Comparison of ENCODE assay signal across 11 mouse cellular contexts in genomic region chr12:85195086-85195485, GRCm38 (mm10). TPM values are rescaled to one million over a fixed set of nuclear protein-coding genes. Genes with fewer than 3 reads are reported as not detected.
A peak's percentile ranks its signal among the peaks of the same experiment; 100 is the strongest.
DNase-seq lines count a peak whose midpoint lies in the region; ATAC-seq lines count a peak whose summit lies in the region.
"Had no signal": no experiment of that assay in that cellular context is flagged by ENCODE, and none has a peak within 500 bp of the region (broad histone marks: within the 10 kb centered on the region; RNA-seq: fewer than 3 reads in every experiment).

No protein-coding gene starts in this region.

- no peak for DNase-seq in hindbrain, embryonic 14.5 days (ENCODE audit: low spot score)
- no peak for DNase-seq in hindbrain, embryonic 11.5 days (ENCODE audit: low spot score)
- no peak for DNase-seq in lung, adult 18-20 months
- DNase-seq in testis, postnatal 14 days (ENCODE audit: low spot score) = peak; percentile 42

- 0 out of 2 replicates have a peak, but pooled peaks cover 8% of the 10 kb centered on the region for H3K4me1 ChIP-seq in hindbrain, embryonic 14.5 days (replicated peaks; ENCODE audit: control insufficient read depth, insufficient read depth, low read length)
- H3K4me1 ChIP-seq in hindbrain, embryonic 11.5 days (replicated peaks; ENCODE audit: control insufficient read depth, insufficient read depth, low read length) = 0 out of 2 replicates have a peak, but pooled peaks cover 2% of the 10 kb centered on the region
- peaks cover 42% of the 10 kb centered on the region for H3K4me1 ChIP-seq in lung, embryonic 16.5 days (replicated peaks; ENCODE audit: control insufficient read depth, insufficient read depth, low read length)
- peaks cover 31% of the 10 kb centered on the region for H3K4me1 ChIP-seq in intestine, embryonic 16.5 days (ENCODE audit: control insufficient read depth, insufficient read depth, low read length)
- peaks cover 15% of the 10 kb centered on the region for H3K4me1 ChIP-seq in forebrain, embryonic 12.5 days

- H3K9me3 ChIP-seq in hindbrain, embryonic 14.5 days (ENCODE audit: control insufficient read depth, low read length) = no peaks in the 10 kb centered on the region
- H3K9me3 ChIP-seq in hindbrain, embryonic 11.5 days (ENCODE audit: control insufficient read depth, low read length) = no peaks in the 10 kb centered on the region
- H3K9me3 ChIP-seq in lung, embryonic 16.5 days (ENCODE audit: control insufficient read depth, low read length) = no peaks in the 10 kb centered on the region
- no peaks in the 10 kb centered on the region for H3K9me3 ChIP-seq in intestine, embryonic 16.5 days (ENCODE audit: control insufficient read depth, low read length)
- no peaks in the 10 kb centered on the region for H3K9me3 ChIP-seq in forebrain, embryonic 12.5 days
- H3K9me3 ChIP-seq: embryonic facial prominence, embryonic 13.5 days; liver, embryonic 12.5 days had no signal

- 63% methylated on average over 5 of the region's 5 CpGs for WGBS in hindbrain, embryonic 14.5 days
- WGBS in hindbrain, embryonic 11.5 days = 86% methylated on average over 5 of the region's 5 CpGs
- WGBS in lung, embryonic 16.5 days = 50% methylated on average over 5 of the region's 5 CpGs
- WGBS in intestine, embryonic 16.5 days = 70% methylated on average over 5 of the region's 5 CpGs
- WGBS in forebrain, embryonic 12.5 days = 89% methylated on average over 5 of the region's 5 CpGs

- no peak overlapping the region for H3K4me2 ChIP-seq in hindbrain, embryonic 14.5 days (replicated peaks)
- H3K4me2 ChIP-seq in hindbrain, embryonic 11.5 days (replicated peaks; ENCODE audit: low read depth, low read length) = no peak overlapping the region
- H3K4me2 ChIP-seq in lung, embryonic 16.5 days (ENCODE audit: low read depth, low read length) = no peak overlapping the region
- H3K4me2 ChIP-seq in intestine, embryonic 16.5 days (ENCODE audit: low read depth, low read length) = no peak overlapping the region
- H3K4me2 ChIP-seq in forebrain, embryonic 12.5 days = no peak overlapping the region
- H3K4me2 ChIP-seq: embryonic facial prominence, embryonic 13.5 days; liver, embryonic 12.5 days had no signal

- H3K4me3 ChIP-seq in hindbrain, embryonic 14.5 days (replicated peaks; ENCODE audit: low read length) = no peak overlapping the region
- no peak overlapping the region for H3K4me3 ChIP-seq in hindbrain, embryonic 11.5 days (ENCODE audit: low read depth, low read length)
- H3K4me3 ChIP-seq in lung, embryonic 16.5 days (ENCODE audit: low read length) = no peak overlapping the region
- no peak overlapping the region for H3K4me3 ChIP-seq in intestine, embryonic 16.5 days (ENCODE audit: low read length)
- H3K4me3 ChIP-seq in forebrain, embryonic 12.5 days (replicated peaks) = no peak overlapping the region
- H3K4me3 ChIP-seq: embryonic facial prominence, embryonic 13.5 days; liver, embryonic 12.5 days had no signal

- no peaks in the 10 kb centered on the region for H3K36me3 ChIP-seq in hindbrain, embryonic 14.5 days (replicated peaks; ENCODE audit: control insufficient read depth, insufficient read depth)
- H3K36me3 ChIP-seq in hindbrain, embryonic 11.5 days (ENCODE audit: control insufficient read depth, insufficient read depth, low read length) = no peaks in the 10 kb centered on the region
- H3K36me3 ChIP-seq in lung, embryonic 16.5 days (ENCODE audit: control insufficient read depth, insufficient read depth, low read length) = no peaks in the 10 kb centered on the region
- H3K36me3 ChIP-seq in intestine, embryonic 16.5 days (ENCODE audit: control insufficient read depth, insufficient read depth, low read length) = no peaks in the 10 kb centered on the region
- H3K36me3 ChIP-seq in forebrain, embryonic 12.5 days (replicated peaks) = no peaks in the 10 kb centered on the region
- H3K36me3 ChIP-seq: embryonic facial prominence, embryonic 13.5 days; liver, embryonic 12.5 days had no signal

- ATAC-seq in hindbrain, embryonic 14.5 days (ENCODE audit: low FRiP score) = peak; percentile 8; the same call in 1 of the 2 replicates
- ATAC-seq in hindbrain, embryonic 11.5 days (ENCODE audit: low FRiP score) = no peak
- ATAC-seq in lung, embryonic 16.5 days (ENCODE audit: low read depth) = peak; percentile 6
- no peak for ATAC-seq in intestine, embryonic 16.5 days
- no peak for ATAC-seq in forebrain, embryonic 12.5 days (ENCODE audit: low FRiP score)
- ATAC-seq: liver, embryonic 12.5 days had no signal

- no peak overlapping the region for H3K9ac ChIP-seq in hindbrain, embryonic 14.5 days
- no peak overlapping the region for H3K9ac ChIP-seq in hindbrain, embryonic 11.5 days (ENCODE audit: low read depth, low read length)
- H3K9ac ChIP-seq in lung, embryonic 16.5 days (ENCODE audit: low read length) = no peak overlapping the region
- H3K9ac ChIP-seq in intestine, embryonic 16.5 days (ENCODE audit: low read depth, low read length) = no peak overlapping the region
- no peak overlapping the region for H3K9ac ChIP-seq in forebrain, embryonic 12.5 days
- H3K9ac ChIP-seq: embryonic facial prominence, embryonic 13.5 days; liver, embryonic 12.5 days had no signal

- H3K27ac ChIP-seq in hindbrain, embryonic 14.5 days = no peak overlapping the region
- H3K27ac ChIP-seq in hindbrain, embryonic 11.5 days (ENCODE audit: low read depth, low read length) = no peak overlapping the region
- peak overlapping the region; percentile 56; the same call in 1 of the 2 replicates for H3K27ac ChIP-seq in lung, embryonic 16.5 days (ENCODE audit: low read length)
- H3K27ac ChIP-seq in intestine, embryonic 16.5 days (ENCODE audit: low read length) = peak overlapping the region; percentile 76
- H3K27ac ChIP-seq in forebrain, embryonic 12.5 days = no peak overlapping the region
- H3K27ac ChIP-seq: embryonic facial prominence, embryonic 13.5 days; liver, embryonic 12.5 days had no signal

- H3K27me3 ChIP-seq in hindbrain, embryonic 14.5 days (ENCODE audit: control insufficient read depth, insufficient read depth, low read length) = no peaks in the 10 kb centered on the region
- H3K27me3 ChIP-seq in hindbrain, embryonic 11.5 days (ENCODE audit: control insufficient read depth, insufficient read depth, low read length) = 0 out of 2 replicates have a peak, but pooled peaks cover 2% of the 10 kb centered on the region
- no peaks in the 10 kb centered on the region for H3K27me3 ChIP-seq in lung, embryonic 16.5 days (ENCODE audit: control insufficient read depth, insufficient read depth, low read depth, low read length)
- no peaks in the 10 kb centered on the region for H3K27me3 ChIP-seq in intestine, embryonic 16.5 days (replicated peaks; ENCODE audit: control insufficient read depth, insufficient read depth, low read length)
- peaks cover 14% of the 10 kb centered on the region; the same call in 1 of the 2 replicates for H3K27me3 ChIP-seq in forebrain, embryonic 12.5 days
- H3K27me3 ChIP-seq: CH12.LX; liver, embryonic 12.5 days; Patski had no signal

RNA-seq across cellular contexts. Expression of gene Pgf, which starts 17.5 kb away (rescaled TPM):
- polyA plus RNA-seq in hindbrain, embryonic 14.5 days (2014; fragmentation: Nextera tagmentation; extraction: Ambion mirVana) = 7.9 and 8.3 TPM in 2 replicates
- 5.4 and 7.8 TPM in 2 replicates for polyA plus RNA-seq in hindbrain, embryonic 11.5 days (2014; fragmentation: Nextera tagmentation; extraction: Ambion mirVana)
- 9.7 and 9.9 TPM in 2 replicates for polyA plus RNA-seq in lung, embryonic 16.5 days (2015; fragmentation: Nextera tagmentation; extraction: Ambion mirVana)
- polyA plus RNA-seq in intestine, embryonic 16.5 days (2015; fragmentation: Nextera tagmentation; extraction: Ambion mirVana) = 12.4 and 14.0 TPM in 2 replicates
- polyA plus RNA-seq in forebrain, embryonic 12.5 days (2016; fragmentation: Nextera tagmentation; extraction: Ambion mirVana) = 6.3 and 7.5 TPM in 2 replicates

RNA-seq across cellular contexts. Expression of gene Eif2b2, which starts 24.2 kb away (rescaled TPM):
- 68.6 and 77.6 TPM in 2 replicates for polyA plus RNA-seq in hindbrain, embryonic 14.5 days (2014; fragmentation: Nextera tagmentation; extraction: Ambion mirVana)
- 90.0 and 103 TPM in 2 replicates for polyA plus RNA-seq in hindbrain, embryonic 11.5 days (2014; fragmentation: Nextera tagmentation; extraction: Ambion mirVana)
- 83.3 and 86.6 TPM in 2 replicates for polyA plus RNA-seq in lung, embryonic 16.5 days (2015; fragmentation: Nextera tagmentation; extraction: Ambion mirVana)
- 67.6 and 74.8 TPM in 2 replicates for polyA plus RNA-seq in intestine, embryonic 16.5 days (2015; fragmentation: Nextera tagmentation; extraction: Ambion mirVana)
- polyA plus RNA-seq in forebrain, embryonic 12.5 days (2016; fragmentation: Nextera tagmentation; extraction: Ambion mirVana) = 94.6 and 98.3 TPM in 2 replicates

RNA-seq across cellular contexts. Expression of gene Rps6kl1, which starts 44.0 kb away (rescaled TPM):
- polyA plus RNA-seq in hindbrain, embryonic 14.5 days (2014; fragmentation: Nextera tagmentation; extraction: Ambion mirVana) = 22.9 and 24.1 TPM in 2 replicates
- polyA plus RNA-seq in hindbrain, embryonic 11.5 days (2014; fragmentation: Nextera tagmentation; extraction: Ambion mirVana) = 2.3 and 2.6 TPM in 2 replicates
- 0.94 and 1.6 TPM in 2 replicates for polyA plus RNA-seq in lung, embryonic 16.5 days (2015; fragmentation: Nextera tagmentation; extraction: Ambion mirVana)
- polyA plus RNA-seq in intestine, embryonic 16.5 days (2015; fragmentation: Nextera tagmentation; extraction: Ambion mirVana) = 2.4 TPM in 2 replicates
- polyA plus RNA-seq in forebrain, embryonic 12.5 days (2016; fragmentation: Nextera tagmentation; extraction: Ambion mirVana) = 5.8 and 6.1 TPM in 2 replicates

Comparison
In these comparisons a context has a peak if more than half of its experiments do, and no peak if none do; other contexts are left out.
1. ATAC-seq: peak in hindbrain, embryonic 14.5 days (single experiment) and lung, embryonic 16.5 days (single experiment); none in hindbrain, embryonic 11.5 days (single experiment), intestine, embryonic 16.5 days (single experiment) and forebrain, embryonic 12.5 days (single experiment).
2. H3K27ac ChIP-seq: peak in lung, embryonic 16.5 days (single experiment) and intestine, embryonic 16.5 days (single experiment); none in hindbrain, embryonic 14.5 days (single experiment), hindbrain, embryonic 11.5 days (single experiment) and forebrain, embryonic 12.5 days (single experiment).